Mouse (Mus musculus) lung, adult 2 months (tissue): ENCODE measurements around the gene Smarcc2. TPM values are rescaled to one million over a fixed set of nuclear protein-coding genes. Genes with fewer than 3 reads are reported as not detected.

Source experiments
- DNase-seq: peaks from one replicate; pipeline ENCODE4 v3.0.0; 2022
- H3K4me1 ChIP-seq: fragments of 200-500 bp; 2 replicates; pipeline ENCODE4 v1.6.1; 2011; ENCODE audit warnings: low read length; ENCODE audit not compliant: control insufficient read depth, insufficient read depth
- H3K4me3 ChIP-seq: fragments of 200-500 bp; replicated peaks from 2 replicates; pipeline ENCODE3; 2011; ENCODE audit warnings: low read depth, mild to moderate bottlenecking, control low read depth, low read length; ENCODE audit errors: extremely low read depth
- CTCF ChIP-seq: fragments of 200-500 bp; IDR thresholded peaks from 2 replicates; pipeline ENCODE4 v1.5.1; 2011; ENCODE audit warnings: mild to moderate bottlenecking, low read length, control low read depth; ENCODE audit not compliant: insufficient read depth
- POLR2A ChIP-seq: fragments of 200-500 bp; IDR thresholded peaks from 2 replicates; pipeline ENCODE4 v1.6.1; 2011; ENCODE audit warnings: low read depth, mild to moderate bottlenecking, control low read depth, low read length, borderline replicate concordance; ENCODE audit errors: extremely low read depth
- WGBS: fragments of 180-500 bp; shearing (Covaris S2); methylation state at CpG from one replicate; pipeline ENCODE4 v1.1.7; 2018; 5-methylcytosine and 5-hydroxymethylcytosine counted together
- polyA plus RNA-seq: library from polyadenylated mRNA; depleted of rRNA; stranded (reverse); fragments of >200 nt; gene quantifications from 2 replicates; pipeline ENCODE4 v1.2.3, GENCODE M21; 2012

Gene Smarcc2
- polyA plus RNA-seq, 1 experiment, result 99.8 TPM

DNA sequence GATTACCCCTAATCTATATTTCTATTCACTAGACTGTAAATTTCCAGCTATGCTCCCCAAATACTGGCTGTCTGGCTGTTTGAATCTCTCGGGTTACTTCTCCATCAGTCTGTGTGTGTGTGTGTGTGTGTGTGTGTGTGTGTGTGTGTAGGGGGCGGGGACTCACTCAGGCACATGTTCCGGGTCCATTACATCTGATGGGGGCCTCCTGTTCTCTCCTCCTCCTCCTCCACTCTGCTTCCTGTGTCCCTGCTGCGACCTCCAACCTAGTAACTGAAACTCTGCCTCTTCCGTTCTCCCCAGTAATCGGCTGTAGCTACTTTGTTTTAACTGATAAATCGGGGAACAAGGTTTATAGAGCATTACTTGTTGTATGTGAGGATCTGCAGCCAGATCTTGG is 34.4 kb upstream of the Smarcc2 start:
- WGBS, result 27% methylated on average over 7 of the region's 7 CpGs
- DNase-seq, result no peak

DNA sequence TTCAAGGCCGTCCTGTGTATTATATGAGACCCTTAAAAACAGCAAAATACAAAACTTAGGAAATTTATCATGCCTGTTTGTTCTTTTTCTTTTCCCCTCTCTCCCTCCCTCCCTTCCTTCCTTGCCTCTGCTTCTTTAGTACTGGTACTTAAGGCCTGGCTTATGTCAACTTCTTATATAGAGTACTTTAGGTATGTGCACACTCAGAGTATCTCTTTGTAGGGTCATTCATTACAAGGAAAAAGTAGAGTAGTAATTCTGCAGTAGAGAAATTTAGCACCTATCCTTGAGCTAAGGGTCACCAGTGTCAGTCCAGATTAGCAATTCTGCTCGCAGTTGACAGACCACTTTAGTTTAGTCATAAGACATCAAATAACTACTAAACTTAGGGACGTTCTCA is 33.8 kb upstream of the Smarcc2 start:
- DNase-seq, result no peak
- TF ChIP-seq POLR2A, result no peak
- no peak for TF ChIP-seq CTCF
- WGBS, result 70% methylated on average over 3 of the region's 3 CpGs
- H3K4me1 ChIP-seq, result 0 out of 2 replicates have a peak, but pooled peaks cover 2% of the 10 kb centered on the region
- no peak overlapping the region for H3K4me3 ChIP-seq

More for the DNA sequence above, 34.4 kb upstream of the Smarcc2 start:
- H3K4me3 ChIP-seq, result no peak overlapping the region
- H3K4me1 ChIP-seq, result 0 out of 2 replicates have a peak, but pooled peaks cover 2% of the 10 kb centered on the region
- TF ChIP-seq CTCF (no peak), POLR2A (no peak)

DNA sequence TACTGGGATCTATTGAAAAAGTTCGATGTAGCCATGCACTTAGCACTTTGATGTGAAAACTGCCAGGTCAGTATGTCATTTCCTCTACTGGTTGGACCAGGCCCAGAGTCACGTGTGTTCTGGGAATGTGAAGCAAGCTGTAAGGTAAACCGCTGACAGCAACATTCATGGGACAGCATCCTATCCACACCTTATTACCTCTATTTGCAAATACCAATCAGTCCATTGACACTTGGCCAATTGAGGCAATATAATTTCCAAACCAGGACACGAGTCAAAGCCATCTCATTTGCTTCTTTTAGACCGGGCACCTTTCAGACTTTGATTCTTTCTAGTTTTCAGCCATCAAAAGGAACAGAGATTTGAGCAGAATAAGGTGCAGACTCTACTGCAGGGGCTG is 30.0 kb upstream of the Smarcc2 start:
- H3K4me3 ChIP-seq, result no peak overlapping the region
- DNase-seq, result no peak
- 0 out of 2 replicates have a peak, but pooled peaks cover 2% of the 10 kb centered on the region for H3K4me1 ChIP-seq
- 80% methylated on average over 5 of the region's 5 CpGs for WGBS
- TF ChIP-seq POLR2A (no peak), CTCF (no peak)

DNA sequence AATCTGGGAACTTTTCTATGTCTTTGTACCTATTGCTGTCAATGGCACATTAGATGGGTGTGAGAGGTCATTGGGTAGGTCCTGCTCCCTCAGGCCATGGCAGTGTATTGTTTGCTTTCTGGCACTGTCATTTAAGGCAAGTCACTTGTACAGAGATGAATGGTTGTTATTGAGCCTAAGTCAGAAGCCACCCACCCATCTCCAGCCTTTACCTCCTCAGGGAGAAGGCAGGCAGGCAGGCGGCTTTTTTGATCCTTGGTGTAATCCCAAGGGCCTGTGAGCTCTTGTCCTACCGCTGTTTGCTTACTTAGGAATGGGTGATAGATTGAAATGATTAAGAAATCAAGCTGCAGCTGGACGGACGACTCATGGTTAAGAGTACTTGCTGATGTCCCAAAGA is 29.6 kb upstream of the Smarcc2 start:
- TF ChIP-seq POLR2A (no peak), CTCF (no peak)
- no peak for DNase-seq
- Histone ChIP-seq H3K4me3 (no peak overlapping the region), H3K4me1 (0 out of 2 replicates have a peak, but pooled peaks cover 2% of the 10 kb centered on the region)
- WGBS, result 70% methylated on average over 4 of the region's 4 CpGs

GRCm38 (mm10) chr10:128433417-128433816 is 25.6 kb upstream of the Smarcc2 start:
- DNase-seq, result no peak
- H3K4me3 ChIP-seq, result no peak overlapping the region
- TF ChIP-seq POLR2A, result no peak
- TF ChIP-seq CTCF, result no peak
- 86% methylated on average over 2 of the region's 2 CpGs for WGBS
- H3K4me1 ChIP-seq, result peaks cover 2% of the 10 kb centered on the region; the same call in 1 of the 2 replicates

DNA sequence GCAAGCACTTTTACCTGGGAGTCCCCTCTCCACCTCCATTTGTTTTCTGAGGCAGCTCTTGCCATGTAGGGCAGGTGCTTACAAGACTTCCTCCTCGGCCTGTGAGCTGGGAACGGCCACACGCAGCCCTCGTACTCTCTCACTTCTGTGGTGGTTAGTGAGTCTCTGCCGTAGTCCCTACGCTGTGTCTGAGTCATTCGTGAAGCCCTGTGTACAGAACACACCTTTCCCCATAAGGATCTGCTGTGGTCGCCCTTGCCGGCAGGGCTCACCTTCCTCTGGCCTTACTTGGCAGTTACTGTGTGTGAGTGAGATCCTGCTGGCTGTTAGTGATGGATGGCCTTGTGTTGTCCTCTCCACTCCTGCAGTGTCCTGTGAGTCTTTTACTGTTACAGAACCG is 24.4 kb upstream of the Smarcc2 start:
- no peak overlapping the region for H3K4me3 ChIP-seq
- DNase-seq, result no peak
- TF ChIP-seq CTCF, result no peak
- TF ChIP-seq POLR2A, result no peak
- peaks cover 11% of the 10 kb centered on the region for H3K4me1 ChIP-seq
- 51% methylated on average over 10 of the region's 10 CpGs for WGBS

- 64% methylated on average over 17 of the region's 17 CpGs for WGBS
- no peak for TF ChIP-seq CTCF
- H3K4me3 ChIP-seq, result no peak overlapping the region
- H3K4me1 ChIP-seq, result peaks cover 11% of the 10 kb centered on the region
- peak; percentile 35 for DNase-seq
Observed at GRCm38 (mm10) chr10:128435186-128435823, 23.7 kb upstream of the Smarcc2 start.

GRCm38 (mm10) chr10:128435873-128436272 is 23.2 kb upstream of the Smarcc2 start:
- TF ChIP-seq POLR2A, result no peak
- no peak for TF ChIP-seq CTCF
- Histone ChIP-seq H3K4me1 (peaks cover 11% of the 10 kb centered on the region), H3K4me3 (no peak overlapping the region)
- DNase-seq, result no peak
- WGBS, result 47% methylated on average over 5 of the region's 5 CpGs

DNA sequence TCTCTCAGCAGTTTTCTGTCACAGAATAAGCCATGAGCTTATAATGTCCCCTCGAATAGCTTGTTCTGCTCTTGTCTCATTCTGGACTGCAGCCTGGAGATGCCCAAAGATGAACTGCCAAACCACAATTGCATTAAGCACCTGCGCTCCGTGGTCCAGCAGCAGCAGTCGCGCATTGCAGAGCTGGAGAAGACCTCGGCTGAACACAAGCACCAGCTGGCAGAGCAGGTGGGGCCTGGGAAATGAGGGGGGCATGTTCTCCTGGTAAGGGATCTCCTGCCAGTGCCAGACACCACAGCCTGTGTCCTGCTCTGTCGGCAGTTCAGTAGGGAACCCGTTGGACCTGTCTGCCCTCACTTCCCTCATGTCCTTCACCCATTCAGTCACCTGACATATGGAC is 22.7 kb upstream of the Smarcc2 start:
- TF ChIP-seq CTCF, result no peak
- no peak for TF ChIP-seq POLR2A

GRCm38 (mm10) chr10:128438675-128439279 is 20.3 kb upstream of the Smarcc2 start:
- Histone ChIP-seq H3K4me1 (peaks cover 11% of the 10 kb centered on the region), H3K4me3 (no peak overlapping the region)
- WGBS, result 41% methylated on average over 10 of the region's 10 CpGs
- no peak for TF ChIP-seq CTCF
- DNase-seq, result no peak

More for the DNA sequence above, 22.7 kb upstream of the Smarcc2 start:
- 78% methylated on average over 8 of the region's 8 CpGs for WGBS
- Histone ChIP-seq H3K4me1 (peaks cover 11% of the 10 kb centered on the region), H3K4me3 (no peak overlapping the region)
- no peak for DNase-seq
